Mouse (Mus musculus) lung, adult 2 months (tissue): Measurements from ENCODE around the gene Ivns1abp.

Experiments used
- CTCF ChIP-seq: fragments of 200-500 bp; IDR thresholded peaks from 2 replicates; pipeline ENCODE4 v1.5.1; 2011; ENCODE audit warnings: mild to moderate bottlenecking, low read length, control low read depth; ENCODE audit not compliant: insufficient read depth
- POLR2A ChIP-seq: fragments of 200-500 bp; IDR thresholded peaks from 2 replicates; pipeline ENCODE4 v1.6.1; 2011; ENCODE audit warnings: low read depth, mild to moderate bottlenecking, control low read depth, low read length, borderline replicate concordance; ENCODE audit errors: extremely low read depth

GRCm38 (mm10) chr1:151301456-151301855 is 42.8 kb upstream of the Ivns1abp start:
- no peak for TF ChIP-seq CTCF
- no peak for TF ChIP-seq POLR2A
